Mouse (Mus musculus) A20 (cell line): ENCODE results near the gene Kansl1l.

Experiments
- DNase-seq: peaks from one replicate; pipeline ENCODE4 v3.0.0-alpha.2; 2011; ENCODE audit warnings: low read depth, low spot score

Kansl1l gene

DNA sequence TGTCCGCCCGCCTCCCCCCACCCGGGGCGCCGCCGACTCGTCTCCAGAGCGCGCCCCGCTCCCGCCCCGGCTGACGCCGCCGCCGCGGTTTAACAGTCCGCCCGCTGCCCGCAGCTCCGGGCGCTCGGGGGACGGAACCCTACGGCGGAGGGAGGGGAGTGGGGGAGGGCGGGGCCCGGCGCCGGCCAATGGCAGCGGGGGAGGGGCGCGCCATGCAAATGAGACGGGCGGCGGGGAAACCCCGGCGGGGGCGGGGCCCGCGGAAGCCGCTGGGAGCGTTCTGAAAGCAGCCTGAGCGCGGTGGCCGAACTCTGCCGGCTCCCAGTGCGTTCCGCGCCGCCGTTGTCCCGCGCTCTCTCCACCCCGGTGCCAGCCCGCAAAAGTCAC, at the start of gene Kansl1l:
Kansl1l (minus strand) TSS at position 110 of the 387 bp plus-strand sequence.
- DNase-seq: peak; percentile 93

DNA sequence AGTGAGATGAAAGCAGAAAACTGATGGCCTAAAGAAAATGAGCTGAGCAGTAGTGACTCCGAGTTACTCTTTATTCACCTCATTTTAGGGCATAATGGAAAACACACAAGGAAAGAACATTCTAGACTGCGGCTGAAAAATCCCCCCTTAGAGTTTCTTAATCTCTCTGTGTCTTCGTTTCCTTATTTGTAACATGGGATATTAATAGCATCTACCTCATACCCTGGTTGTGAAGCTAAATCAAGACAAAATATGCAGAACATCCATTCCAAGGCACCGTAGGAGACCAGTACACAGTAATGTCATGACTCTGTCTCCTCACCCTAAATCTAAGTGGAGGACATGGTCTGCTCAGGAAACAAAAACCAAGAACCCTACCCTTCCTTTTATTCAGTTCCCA, 48.3 kb upstream of the Kansl1l start:
- no peak for DNase-seq

GRCm38 (mm10) chr1:66863741-66864495, 46.6 kb upstream of the Kansl1l start:
- DNase-seq: peak; percentile 60

DNA sequence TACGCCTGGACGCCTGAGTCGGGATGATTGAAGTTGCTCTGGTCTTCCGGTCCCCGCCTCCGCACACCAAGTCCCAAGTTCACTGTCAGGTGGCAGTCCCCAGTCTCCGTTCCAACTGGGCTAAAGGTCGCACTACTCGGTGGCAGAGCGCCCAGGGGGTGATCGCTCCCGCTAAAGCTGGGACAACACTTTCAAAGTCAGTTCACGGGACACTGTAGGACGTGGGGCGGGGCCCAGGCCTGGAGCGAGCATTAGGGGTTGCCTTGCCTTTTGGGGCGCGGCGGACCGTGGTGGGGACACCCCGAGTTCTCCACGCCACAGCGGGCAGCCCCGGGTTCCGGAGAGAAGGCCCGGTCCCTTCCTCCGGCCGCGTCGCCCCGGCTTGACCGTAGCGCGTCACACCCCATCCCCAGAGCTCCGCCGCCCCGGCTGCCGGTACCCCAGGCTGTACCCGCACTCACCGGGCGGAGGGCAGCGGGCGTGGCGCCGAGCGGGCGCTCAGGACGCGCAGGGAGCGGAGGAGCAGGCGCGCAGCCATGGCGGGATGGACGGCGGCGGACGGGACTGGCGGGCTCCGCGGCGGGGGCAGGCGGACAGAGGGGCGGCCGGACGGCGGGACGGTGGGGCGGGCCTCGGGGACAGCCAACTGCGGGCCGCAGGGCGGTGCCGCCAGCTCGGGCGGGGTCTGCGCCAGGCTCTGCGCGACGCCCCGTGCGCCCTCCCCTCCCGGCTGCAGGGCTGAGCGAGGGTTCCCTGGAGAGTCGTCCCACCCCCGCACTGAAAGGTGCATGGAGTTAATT, 45.5 kb upstream of the Kansl1l start, which contains the start of gene Acadl:
Acadl (minus strand) TSS at position 566 of the 800 bp plus-strand sequence.
- peak; percentile 88 for DNase-seq

- DNase-seq: peak; percentile 63
Observed at GRCm38 (mm10) chr1:66861764-66862672, 44.7 kb upstream of the Kansl1l start.

DNA sequence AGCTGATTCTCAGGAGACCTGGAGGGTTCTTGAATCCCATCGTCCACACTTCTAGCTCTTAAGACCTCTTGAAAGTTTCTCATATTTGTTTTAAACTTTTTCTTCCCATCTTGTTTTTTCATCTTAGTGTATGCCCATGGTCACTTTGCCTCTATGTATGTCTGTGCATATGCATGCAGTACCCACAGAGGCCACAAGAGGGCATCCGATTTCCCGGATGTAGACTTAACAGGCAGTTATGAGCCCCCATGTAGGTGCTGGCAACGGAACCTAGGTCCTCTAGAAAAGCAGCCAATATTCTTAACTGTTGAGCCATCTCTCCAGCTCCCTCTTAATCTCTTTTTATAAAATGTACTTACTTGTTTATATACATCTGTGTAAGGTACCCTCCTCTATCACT, 30.1 kb upstream of the Kansl1l start:
- DNase-seq: peak; percentile 56

DNA sequence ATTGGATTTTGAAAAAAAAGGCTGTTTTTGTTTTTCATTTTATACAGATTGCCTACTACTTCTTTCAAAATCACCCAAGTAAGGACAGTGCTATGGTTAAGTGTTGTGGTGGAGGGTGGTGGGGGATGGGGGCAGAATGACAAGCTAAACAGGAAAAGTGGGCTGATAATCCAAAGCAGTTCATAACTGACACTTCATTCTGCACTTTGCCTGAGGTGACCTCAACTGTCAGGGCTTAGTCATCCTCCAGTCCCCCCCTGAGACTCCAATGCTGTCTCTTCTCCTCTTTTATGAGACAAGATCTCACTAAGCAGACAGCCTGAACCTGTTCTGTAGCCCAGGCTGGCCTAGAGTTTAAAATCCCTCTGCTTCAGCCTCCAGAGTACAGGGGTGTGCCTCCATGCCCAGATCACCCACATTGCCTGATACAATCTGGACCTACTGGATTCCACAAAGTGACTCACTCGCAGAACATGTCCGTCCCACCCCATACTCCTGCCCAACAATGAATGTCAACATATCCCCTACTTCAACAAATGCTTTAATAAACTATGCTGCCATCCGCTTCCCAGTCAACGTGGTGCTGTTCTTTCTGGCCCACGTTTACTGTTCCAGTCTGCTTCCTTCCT, 28.4 kb upstream of the Kansl1l start:
- no peak for DNase-seq

GRCm38 (mm10) chr1:66841938-66842337, 24.6 kb upstream of the Kansl1l start:
- no peak for DNase-seq

DNA sequence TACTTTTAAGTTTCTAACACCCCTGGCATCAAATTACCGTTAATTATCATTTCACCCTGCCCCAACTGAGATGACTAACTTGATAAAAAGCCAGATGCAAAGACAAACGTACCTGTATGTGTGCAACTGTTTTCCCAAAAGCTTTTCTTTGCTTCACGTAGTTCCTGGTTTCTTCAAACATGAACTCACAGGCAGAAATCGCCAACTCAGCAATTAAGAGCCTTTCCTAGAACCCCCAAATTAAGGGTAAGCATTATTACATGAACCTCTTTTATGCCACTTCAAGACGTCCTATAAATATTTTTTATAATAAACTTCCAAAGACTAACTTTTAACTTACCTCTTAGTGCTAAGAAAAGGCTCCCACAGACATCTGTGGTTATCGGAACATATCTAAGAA, 24.1 kb upstream of the Kansl1l start:
- no peak for DNase-seq

GRCm38 (mm10) chr1:66839755-66840438, 22.5 kb upstream of the Kansl1l start:
- DNase-seq: no peak

DNA sequence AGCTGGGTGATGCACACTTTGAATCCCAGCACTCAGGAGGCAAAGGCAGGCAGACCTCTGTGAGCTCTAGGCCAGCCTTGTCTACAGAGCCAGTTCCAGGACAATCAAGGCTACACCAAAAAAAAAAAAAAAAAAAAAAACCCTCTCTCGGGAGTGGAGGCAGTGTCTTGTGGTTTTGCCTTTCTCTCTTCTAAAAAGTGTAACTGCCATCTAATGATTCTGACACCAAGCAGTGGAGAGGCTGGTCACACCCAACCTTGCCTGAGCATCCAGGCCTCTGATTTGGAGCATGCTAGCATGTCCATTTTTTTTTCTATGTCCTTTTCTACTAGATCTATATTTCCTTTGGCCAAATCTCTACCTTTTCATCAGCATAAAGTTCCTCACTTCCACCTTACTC, 21.8 kb upstream of the Kansl1l start:
- no peak for DNase-seq

DNA sequence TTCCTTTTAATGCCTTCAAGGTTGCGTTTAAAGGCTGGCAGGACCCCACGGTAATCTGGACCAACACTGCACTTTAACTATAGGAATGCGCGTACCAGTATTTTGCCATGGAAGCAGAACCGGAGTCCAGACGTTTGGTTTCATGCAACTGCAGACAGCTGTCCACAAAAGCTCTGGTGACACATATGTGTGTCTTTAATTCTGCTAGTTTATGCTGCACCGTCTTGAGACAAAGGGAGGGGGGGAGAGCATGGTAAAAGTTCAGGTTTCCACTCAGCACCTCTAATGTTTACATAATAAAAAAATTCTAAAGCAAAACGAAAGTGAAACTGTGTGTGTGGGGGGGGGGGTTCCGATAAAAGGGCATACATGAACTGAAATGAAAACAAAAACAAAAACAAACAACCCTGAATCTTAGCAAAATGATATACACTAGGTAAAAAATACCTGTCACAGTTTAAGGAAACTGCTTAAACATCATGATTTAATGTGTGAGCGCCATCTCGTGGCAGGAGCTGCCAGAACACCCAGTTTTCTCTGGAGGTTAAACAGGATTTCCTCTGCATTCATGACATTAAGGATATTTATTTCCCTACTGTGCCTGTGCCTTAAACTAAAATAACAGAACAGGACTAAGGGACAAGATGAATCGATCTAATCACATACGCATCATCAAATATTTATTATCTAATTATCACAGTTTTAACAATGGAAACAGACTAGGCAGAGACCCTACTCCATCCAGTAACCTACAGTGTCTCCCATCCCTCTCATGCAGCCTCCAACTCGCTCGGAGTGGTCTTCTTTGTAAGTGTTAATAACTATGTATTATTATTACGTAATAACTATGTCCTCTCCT, 21.1 kb upstream of the Kansl1l start:
- peak; percentile 71 for DNase-seq

- no peak for DNase-seq
Observed at GRCm38 (mm10) chr1:66837207-66837606, 19.8 kb upstream of the Kansl1l start.

- DNase-seq: no peak
Observed at GRCm38 (mm10) chr1:66832636-66833165, 15.3 kb upstream of the Kansl1l start.

DNA sequence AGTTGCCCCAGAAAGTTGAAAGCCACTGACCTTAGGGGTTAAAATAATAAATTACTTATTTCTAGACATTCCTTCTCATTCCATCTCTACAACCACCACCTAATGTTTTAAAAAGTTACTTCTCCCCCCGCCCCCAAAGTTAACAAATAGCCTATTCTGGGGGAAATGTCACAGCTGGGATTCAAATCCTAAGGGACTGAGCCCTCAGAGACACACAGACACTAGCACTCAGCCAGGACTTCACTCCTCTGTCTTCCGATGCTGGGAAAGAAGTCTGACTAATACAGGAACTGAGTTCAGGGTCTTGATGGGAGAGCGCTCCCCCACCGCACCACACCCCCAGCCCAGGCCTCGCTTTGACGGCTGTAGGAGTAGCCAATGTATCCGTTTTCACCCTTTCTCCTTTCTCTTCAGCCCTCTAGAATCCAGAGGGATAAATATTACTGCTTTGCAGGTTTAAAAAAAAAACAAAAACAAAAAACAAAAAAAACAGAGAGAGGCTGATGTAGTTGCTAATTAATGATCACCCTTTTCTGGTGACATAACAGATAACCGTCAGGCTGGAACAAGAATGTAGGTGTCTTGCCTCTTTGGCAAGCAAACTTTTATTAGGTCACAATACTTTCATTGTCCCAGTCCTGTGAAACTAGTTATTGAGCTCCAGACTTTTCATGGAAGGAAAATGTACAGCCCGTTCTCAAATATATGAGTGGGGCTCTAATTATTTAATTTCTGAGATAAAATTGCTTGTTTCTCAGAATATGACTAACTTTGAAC, 14.7 kb upstream of the Kansl1l start:
- DNase-seq: no peak

DNA sequence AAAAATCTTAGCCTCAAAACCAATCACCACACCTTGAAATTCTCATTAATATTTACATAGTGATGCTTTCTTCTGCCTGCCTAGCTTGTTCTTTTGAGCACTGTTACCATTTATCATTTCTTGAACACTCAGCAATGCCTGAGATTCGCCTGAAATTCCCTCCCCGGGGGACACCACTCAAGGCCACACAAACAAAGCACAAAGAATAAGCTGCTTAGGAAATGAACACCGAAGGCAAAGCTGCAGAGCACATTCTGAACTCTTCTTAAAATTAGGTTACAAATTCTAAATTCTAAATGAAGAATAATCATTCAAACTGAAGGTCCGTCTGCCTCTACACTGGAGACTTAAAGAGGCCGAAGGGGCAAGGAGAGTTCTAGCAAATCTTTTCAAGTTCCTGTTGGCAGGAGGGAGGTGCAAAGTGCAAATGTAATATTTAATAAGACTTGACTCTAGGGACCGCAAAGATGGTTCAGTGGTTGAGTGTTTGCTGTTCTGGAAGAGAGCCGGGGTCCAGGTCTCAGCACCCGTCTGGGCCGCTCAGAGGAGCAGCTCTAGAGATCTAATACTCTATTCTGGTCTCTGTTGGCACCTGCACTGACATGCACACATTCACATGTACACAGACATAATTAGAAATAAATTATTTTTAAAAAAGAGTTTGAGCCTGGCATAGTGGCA, 12.2 kb upstream of the Kansl1l start:
- no peak for DNase-seq

DNA sequence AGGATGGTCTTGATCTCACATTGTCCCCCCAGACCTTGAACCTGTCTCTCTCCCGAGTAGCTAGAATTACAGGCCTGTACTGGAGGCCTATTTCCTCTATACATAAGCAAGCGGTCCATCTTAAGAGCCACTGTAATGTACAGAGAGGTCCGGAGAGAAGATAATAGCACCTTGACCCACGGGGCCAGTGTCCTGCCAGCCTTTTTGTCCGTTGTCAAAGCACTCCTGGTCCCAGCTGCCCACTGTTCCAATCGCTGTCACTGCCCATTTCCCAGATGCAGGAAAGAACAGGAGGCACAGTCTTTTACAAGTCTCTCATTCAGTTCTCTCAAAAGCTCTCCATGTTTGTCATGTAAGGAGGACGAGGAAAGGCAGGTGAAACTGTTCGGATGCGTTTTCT, 4.6 kb upstream of the Kansl1l start:
- DNase-seq: no peak

DNA sequence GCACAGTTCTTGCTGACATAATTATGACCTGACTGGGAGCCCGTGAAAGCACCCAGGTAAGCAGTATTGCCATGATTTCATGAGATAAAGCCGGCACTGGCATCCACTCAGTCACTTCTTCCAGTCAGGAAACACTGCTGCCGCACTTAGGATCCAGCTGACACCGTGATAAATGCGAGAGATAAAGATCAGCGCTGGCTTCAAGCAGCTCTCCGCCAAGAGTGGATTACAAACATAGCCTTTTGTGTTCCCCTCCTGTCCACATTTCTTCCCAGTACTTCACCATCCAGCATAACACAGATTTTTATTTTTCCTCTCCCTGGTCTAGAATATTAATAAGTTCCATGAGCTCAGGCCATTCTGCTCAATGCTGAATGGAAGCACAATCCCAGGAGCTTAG, 2.9 kb upstream of the Kansl1l start:
- no peak for DNase-seq
